Mouse (Mus musculus) right cerebral cortex, postnatal 14 days (tissue): ENCODE results near the gene Rhobtb1.

Experiments
- DNase-seq: peaks from one replicate; pipeline ENCODE4 v3.0.0; 2022

Gene Rhobtb1

DNA sequence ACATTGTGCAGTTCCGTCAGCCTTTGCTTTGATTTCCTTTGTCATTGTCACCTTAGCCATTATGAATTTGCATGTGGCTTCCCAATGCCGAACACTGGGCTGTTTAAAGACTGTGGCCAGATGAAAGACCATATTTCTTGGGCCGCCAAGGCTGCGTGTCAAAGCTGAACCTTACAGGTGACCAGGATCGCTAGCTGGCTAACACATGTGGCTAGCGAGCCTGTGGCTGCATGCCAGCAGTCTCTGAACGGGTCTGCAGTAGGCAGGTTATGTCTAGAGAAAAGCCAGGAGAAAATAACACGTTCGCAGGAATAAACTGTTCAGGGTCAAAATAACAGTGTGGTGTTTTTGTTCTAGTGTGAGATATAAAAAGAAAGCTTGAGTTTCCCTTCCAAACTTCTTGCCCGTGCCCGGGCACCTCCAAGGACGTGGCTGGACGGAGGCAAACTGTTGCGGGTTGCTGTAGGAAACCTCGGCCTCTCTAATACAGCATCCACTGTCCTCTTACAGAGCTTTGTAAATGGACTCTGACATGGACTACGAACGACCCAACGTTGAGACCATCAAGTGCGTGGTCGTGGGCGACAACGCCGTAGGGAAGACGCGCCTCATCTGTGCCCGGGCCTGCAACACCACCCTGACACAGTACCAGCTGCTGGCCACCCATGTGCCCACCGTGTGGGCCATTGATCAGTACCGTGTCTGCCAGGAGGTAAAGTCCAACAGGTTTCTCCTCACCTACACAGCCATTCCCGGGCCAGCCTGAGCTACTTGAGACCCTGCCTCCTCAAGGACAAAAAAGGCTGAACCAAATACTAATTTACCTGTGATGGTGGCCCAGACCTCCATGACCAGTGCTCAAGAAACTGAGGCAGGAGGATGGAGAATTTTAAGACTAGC is 97.3 kb downstream of the Rhobtb1 start:
- no peak for DNase-seq

DNA sequence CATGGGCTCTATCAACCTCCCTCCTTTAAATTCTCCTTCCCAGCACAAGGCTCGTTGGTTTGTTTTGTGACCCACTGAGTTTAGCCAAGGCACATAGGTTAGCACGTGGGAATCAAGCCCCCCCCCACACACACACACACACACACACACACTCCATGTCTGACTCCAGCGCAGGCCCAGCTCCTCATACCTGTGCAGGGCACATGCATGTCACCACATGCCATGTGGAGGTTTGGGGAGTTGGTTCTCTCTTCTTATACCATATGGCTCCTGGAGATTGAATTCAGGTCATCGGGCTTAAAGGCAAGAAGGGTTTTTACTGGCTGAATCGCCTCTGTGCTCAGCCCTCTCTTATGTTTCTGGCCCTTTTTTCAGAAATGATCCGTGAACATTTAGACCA is 100.0 kb downstream of the Rhobtb1 start:
- no peak for DNase-seq

DNA sequence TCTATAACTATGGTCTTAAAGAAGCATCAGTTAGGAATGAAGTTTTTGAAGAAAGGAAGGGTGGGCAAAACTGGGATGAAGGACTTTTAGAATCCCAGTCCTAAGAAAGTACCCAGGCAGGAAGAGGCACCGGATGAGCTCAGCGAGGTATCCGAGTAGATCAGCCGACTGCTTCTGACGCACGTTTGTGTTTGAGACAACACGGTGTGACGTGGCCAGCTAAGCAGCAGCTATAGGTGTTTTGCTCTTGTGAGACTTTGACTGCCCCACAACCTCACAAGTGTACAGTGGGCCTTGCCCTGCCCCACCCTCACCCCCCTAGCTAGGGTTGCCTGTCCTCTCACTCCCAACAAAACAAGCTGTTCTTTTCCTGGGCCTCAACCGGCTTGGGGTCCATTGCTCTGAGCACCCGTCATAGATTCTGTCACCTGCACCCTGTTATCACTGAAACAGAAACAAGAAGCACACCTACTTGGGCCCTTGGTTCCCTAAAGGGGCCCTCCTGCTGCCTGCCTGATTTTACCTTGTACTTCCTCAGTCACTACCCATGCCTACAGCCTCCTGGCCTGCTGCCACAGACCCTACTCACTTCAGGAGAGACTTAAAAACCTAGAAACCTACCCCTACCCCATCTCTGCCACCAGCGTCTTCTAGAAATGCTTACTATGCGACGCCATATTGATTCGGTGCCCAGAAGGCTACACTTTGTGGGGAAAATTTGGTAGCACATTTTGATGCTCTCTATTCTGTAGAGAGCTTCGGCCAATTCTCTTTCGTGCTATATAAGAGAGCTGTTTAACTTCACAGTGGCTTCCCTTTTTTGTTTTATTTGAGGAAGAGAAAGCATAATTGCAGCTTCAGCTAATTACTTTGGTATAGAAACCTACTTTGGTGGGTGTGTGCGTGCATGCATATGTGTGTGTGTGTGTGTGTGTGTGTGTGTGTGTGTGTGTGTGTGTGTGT is 101.2 kb downstream of the Rhobtb1 start:
- no peak for DNase-seq

DNA sequence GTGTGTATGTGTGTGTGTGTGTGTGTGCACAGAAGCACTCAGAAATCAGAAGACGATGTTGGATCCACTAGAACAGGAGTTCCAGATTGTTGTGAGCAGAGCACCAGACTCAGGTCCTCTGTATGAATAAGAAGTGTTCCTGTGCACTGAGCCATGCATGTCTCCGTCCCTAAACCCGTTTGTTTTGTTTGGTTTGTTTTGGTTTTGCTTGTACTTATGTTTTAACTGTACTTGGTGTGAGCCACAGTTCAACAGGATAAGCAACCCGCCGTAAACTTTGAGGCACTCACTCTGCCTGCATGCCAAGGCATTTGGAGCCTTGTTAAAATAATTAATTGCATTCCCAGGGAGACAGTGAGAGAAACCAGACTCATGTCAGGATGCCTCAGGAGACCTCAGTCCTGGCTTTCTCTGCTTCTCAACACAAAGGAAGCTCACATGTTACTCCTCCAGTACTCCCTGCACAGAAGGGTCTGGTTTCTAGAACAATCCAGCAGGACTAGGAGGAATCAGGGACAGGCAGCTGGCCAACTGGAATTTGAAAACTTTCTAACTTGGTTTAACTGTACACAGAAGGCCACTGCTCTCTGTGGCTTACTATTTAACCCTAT is 101.9 kb downstream of the Rhobtb1 start:
- no peak for DNase-seq

DNA sequence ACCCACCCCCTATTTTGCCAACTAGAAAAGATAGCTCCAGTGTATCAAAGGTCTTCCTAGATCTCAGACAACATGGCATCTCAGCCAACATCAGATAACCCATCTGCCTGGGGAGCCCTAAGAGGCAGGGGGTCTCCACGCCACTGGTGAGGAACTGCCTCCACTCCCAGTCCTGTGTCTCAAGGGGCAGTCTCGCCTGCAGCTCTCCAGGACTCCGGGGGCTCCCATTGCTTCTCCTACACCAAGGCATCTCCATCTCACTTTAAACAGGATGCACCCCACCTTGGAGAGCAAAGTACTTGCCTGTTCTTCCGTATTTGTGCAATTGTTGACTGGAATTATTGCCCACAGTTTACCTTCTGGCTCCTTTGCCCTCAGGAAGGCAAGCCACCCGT is 102.4 kb downstream of the Rhobtb1 start:
- no peak for DNase-seq

DNA sequence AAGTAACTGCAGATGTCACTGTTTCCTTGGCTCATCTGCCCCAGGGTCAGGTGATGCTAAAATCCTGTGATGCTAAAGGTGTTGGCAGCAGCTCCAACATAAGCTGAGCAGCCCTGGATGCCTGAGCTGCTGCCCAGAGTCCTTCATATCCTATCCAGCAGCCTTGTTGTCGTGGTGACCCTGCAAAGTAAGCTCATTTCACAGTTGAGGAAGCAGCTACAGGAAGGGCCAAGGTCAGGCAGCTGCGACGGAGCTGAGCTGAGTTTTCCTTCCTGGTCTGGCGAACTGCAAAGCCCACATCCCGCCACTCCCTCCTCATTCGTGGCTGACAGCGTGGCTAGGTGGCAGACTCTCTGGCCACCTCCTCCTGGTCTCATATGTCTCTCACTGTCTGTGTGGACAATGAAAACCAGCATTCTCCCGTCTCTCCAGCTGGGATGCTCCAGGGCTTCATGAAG is 103.2 kb downstream of the Rhobtb1 start:
- peak; percentile 20 for DNase-seq

DNA sequence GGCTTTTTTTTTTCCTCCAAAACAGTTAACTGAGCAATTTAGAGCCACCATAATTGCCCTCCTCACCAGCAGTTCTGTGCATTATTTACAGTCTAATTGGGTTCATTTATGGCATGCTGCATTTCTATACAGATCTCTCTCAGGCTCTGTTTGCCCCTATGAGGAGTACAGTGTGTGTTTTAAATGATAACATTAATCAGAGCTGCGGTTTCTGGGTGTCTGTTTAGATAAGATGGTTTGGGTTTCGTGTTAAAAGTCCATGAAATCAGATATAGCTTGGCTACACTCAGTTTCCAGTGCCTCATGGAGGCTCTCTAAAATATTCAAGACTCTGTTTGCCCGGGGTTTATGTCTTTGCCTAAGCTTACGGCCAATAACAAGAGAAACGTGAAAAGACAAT is 104.4 kb downstream of the Rhobtb1 start:
- no peak for DNase-seq

DNA sequence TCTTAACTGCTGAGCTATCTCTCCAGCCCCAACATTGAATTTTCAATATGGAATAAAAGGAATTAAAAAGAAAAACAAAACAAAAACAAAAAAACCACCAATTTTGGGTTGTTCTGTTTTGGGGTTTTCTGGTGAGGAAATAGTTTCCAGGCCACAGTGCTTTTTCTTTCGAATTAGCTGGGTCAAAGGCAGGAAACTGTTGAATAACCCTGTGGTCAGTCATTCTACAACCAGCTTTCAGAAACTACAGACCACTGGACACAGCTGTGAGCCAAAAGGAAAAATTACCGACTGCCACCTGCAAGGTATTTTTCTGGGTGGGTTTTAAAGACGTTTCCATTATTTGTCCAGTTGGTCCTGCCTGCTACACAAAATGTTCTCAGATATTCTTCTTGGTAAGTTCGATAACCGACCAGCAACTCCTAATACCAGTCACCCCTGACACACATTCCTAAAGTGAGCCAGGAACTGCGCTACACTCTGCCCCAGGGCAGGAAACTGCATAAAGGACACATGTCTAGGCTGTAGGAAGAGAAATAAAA is 106.4 kb downstream of the Rhobtb1 start:
- no peak for DNase-seq

DNA sequence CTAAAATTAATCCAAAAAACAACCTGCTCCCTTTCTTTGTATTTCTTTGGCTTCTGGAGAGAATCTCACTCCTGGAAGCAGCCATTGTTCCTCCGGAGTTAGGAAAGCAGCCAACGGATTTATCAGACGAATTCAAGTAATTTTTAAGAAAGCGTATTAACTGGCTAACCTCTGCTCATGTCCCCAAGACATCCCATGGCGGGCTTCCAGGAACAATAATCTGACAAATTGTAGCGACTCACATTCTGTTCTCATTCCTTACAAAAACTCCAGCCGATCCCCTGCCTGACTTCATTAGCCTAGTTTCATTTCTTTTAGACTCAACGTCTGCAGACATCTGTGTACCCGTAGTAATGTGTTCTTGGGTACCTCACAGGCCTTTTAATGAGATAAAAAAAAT is 107.4 kb downstream of the Rhobtb1 start:
- no peak for DNase-seq

DNA sequence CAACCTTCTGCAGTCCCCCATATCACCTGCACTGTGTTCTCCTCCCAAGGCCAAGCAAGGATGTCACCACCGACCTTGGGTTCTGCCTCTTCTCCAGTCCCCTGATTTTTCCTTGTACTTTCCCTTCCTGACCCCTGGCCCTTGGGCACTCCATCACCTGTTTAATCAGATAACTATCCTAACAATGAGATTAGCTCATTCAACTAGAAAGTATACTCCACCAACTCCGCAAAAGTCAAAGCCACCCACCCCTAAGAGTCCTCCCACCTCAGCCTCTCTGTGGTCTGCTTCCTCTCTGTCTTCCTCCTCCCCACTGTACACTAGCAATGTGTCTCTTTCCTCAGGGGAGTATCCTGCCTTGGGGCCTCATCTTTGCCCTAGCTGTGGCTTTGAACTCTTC is 107.9 kb downstream of the Rhobtb1 start:
- DNase-seq, result no peak

DNA sequence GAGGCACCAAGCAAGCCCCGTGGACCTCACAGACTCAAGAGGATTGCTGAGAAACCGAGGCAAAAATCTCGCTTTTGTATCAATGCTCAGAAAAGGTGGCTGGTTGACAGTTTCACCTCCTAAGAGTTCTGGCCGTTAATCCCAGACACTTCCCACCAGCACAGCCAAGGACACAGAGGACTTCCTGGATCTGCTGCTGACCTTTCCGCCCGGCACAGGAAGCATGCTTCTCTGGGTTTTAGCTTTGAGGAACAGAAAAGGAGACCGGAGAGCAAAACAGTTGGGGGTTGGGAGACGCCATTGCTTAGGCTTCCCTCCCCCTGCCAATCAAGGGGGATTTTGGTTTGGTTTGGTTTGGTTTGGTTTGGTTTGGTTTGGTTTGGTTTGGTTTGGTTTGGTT is 108.7 kb downstream of the Rhobtb1 start:
- DNase-seq, result no peak

DNA sequence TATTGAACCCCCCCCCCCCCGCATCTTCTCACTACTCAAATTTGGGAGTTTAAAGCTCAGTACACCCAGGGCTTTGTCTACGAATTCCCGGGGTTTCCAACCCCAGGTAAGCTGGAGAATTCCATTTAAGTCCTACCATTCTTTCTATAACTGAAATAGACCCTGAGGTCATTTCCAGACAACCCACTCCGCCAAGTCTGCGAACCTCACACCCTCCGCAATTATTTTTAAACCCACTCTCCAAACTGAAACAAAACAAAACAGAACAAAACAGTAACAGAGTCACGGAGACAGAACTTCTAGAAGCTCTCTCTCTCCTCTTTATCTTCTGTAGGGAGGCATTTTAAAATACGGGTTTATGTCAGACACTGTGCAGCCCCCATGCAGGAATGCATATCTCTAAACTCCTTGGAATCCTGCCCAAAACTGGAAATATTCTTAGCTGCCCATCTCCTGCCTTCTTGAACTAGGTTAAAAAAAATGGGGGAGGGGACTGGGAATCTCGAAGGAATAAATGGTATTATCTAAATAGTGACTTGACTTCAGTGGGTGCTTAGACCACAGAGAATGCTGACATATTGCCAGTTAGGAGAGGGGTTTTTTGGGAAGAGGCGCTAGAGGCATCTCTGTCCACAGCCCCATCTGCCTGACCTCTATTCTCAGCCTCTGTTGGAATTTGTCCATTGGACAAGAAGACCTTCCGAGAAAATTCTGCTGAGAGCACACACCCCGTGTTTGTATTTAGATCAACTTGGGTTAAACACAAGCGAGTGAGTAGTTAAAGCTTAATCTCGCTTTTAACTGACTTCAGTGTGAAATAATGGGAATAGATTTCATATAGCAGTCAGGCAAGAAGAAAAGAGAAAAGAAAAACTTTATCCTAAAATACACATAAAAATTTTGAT is 111.9 kb downstream of the Rhobtb1 start:
- no peak for DNase-seq

DNA sequence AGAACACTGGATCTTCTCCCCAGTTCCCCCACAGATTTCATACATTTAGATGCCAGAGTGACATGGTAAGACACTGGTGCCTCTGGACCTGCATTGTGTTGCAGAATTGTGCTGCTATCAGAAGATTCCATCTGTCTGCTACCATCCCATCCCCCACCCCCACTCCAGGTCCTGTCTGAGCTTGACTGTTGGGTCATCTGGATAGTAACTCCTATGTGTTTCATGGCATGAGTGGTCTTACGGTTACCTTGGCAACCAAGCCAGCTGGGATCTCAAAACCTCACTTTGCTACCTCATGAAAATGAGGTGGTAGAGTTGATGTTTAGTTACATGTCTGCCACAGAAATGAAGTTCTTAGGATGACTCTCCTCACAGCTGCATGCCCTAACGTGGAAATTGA is 112.7 kb downstream of the Rhobtb1 start:
- DNase-seq, result no peak

DNA sequence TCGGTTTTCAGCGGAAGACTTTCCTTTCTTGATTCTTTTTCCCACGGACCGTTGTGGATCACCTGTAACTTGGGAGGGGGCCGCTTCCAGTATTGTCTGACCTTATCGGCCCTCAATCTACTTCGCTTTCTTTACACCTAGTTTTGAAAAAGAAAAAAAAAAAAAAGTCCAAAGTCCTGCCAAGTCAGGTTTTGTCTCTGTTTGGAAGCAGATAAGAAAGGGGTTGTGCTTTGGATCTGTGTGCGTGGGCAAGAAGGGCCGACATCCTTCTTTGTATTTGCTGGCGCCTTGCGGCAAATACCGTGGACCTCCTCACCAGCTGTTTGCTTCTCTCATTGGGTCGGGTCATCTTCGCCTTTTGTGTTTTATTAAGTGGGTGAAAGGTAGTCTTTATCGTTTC is 114.2 kb downstream of the Rhobtb1 start:
- no peak for DNase-seq

DNA sequence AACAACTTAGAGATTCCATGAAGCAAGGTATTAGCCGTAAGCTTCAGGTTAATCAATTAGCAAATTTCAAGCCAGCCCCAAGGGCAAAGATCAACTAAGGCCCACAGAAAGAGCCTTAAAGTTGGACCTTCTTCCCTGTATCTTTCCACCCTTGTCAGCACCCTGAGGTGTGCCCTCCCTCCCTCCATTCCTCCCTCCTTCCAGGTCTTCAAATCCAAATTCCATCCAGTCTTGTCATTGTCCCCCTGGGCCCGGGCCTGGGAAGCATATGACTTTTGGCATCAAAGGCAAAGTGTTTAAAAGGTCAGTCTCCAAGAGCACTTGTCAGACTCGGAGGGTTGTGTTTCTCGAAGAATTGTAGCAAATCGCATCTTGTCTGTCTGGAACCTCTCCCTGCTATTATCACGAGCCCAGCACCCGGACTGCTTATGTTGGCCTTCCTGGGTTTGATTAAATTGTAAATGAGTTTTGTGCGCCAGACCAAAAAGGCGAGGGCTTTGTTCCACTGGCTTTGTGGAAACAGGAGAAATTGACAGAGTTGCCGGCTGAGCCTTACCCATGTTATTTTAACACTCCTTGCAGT is 116.9 kb downstream of the Rhobtb1 start:
- no peak for DNase-seq

DNA sequence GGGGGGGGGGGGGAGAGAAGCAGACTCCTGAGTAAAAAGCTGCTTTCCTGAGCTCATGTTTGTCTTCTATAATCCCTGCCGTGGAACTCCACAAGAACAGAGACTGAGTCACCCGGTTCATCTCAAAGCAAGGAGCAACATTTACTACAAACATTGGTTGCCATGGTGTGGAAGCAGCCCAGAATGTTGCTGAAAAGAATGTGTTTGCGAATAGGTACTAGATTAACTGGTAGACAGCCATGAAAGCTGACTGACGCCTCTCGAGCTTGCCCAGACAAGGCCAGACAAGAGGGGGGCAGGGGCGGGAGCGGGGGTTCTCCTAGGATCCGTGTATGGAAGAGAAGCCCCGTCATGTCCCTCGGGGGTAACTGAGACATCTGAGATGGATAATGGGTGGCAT is 120.2 kb downstream of the Rhobtb1 start:
- no peak for DNase-seq

DNA sequence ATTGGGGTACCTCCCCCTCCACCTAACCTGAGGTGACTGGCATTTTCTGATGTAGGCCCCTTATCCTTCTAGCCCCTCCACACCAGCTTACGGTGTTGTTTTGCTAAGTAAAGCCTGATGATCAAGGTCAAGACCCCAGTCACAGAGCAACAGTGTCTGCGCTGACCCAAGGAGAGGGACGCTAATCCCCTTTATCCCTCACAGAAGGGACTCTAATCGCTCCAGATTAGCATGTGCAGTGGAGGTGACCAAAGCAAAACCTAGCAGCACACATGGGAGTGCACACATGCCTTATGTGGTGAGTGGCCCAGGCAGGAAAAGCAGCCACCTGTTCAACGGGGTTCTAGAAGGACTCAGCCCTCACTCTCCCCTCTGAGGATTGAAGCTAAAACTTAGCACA is 123.0 kb downstream of the Rhobtb1 start:
- DNase-seq, result no peak

DNA sequence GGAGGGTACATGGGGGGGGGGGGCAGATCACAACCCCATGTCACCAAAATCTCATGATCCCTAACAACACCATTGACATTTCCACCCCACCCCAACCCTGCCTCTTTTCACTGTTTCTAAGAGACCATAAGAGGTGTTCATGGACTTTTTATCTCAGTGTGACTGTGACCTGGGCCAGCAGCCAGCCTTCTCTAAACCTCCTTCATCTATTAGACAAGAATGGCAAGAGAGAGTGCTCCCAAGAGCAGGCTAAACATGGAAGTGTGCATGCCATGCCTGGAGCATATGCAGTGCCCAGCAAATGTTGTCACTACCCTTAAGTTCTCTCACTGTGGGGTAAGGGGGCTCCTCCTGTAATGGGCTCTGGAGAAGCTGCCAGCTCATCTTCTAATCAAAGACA is 123.5 kb downstream of the Rhobtb1 start:
- no peak for DNase-seq

DNA sequence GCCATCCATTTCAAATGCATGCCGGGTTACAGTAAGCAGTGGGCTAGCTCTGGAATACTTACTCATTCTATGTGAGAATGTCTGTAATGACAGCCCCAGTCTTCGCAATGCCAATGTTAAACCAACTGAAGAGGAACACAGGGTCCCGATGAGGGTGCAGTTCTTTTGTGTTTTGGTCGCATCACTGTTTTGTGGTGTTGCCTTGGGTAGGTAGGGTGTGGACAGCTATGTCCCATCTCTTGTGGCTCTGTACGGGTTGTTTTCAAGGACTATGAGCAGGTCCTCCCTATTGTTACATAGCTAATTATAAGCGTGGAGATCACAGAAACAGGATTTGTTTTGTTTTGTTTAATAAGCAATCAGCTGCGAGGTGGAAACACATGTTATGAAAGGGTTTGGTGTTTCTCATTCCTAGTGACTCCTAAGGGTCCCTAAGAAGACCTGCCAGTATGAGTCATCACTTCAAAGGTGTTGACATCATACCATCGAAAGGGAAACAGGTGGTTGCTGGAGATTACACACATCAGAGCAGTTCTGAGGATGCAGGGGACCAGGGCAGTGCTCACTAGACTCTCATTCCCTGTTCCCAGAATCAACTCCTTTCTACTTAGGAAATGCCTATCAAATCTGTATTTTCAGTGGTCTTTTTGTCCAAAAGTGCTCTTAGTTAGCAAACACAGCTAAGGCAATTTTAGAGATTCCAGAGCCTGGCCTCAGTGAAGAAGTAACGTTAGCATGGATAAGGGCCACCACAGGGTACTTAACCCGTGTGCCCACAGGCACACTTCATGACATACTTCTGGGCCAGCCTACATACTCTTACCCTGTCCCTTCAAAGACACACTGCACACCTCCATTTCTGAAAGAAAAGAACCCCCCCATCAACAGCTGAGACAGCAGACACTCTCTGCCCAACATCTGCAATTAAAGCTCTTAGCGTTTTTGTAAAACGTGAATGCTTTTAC is 124.9 kb downstream of the Rhobtb1 start:
- no peak for DNase-seq

DNA sequence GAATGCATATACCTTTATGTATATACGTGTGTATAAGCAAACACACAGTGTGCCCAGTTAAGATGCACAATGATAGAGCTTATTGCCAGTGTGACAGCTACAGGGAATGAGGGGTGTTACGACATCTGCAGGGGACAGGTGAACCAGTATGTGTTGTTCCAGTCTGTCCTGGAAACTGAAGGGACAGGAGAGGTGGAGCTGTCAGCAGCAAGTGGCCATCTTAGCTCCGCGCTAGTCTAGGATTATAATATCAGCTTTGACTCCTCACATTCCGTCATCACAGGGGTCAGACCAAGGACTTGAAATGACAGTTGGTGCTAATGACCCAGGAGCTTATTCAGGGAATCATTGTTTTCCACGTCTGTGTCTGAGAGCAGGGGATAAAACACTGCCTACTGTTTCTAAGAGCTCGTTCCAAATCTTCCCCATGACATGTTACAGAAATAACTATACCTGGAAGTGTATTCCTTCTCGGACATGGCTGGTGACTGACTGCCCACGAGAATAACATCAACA is 125.7 kb downstream of the Rhobtb1 start:
- DNase-seq, result no peak
